Mouse (Mus musculus) spleen, adult 18-20 months (tissue): ENCODE measurements around the gene Noc4l.

ENCODE experiments used
- DNase-seq, 2 experiments: peaks; one replicate each; pipeline ENCODE4 v3.0.0; 2022; ENCODE audit warnings: mixed read lengths in 2 of 2

Noc4l gene

DNA sequence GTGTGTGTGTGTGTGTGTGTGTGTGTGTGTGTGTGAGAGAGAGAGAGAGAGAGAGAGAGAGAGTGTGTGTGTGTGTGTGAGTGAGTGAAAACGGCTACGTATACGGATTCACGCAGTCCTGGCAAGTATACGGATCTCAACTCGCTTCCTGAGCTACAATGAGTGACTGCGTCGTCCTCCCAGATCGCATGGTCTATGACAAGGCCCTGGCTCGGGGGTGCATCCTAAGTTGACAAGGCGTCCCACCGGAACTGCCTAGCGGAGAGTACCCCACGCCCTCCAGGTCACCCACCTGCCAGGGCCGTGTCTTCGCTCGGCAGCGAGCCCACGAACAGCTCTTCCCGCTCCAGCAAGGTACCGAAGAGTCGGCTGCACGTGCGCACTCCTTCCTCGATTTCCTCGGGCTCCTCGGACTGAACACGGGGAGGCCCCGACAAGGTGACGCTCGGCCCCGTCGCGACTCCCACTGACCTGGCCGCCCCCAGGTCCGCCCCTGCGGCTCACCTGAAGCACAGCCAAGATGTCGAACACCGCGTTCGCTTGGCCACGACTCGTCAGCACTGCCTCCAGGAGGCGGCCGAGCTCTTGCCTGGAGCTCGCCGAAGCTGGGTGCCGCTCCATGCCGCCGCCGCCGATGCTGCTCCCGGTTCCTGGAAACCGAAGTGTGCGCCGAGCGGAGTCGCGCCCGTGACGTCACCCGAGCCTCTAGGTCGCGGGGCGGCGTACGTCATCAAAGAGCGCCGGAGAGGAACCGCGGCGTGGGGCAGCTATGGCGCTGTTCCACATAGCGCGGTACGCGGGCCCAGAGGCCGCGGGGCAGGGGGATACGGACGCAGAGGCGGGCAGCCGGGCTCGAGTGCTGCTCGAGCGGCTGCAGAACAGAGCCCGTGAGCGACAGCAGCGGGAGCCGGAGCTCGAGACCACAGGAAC, at the start of gene Noc4l, which contains the start of gene Ddx51:
TSS of gene Noc4l (minus strand) at position 699 of the 930 bp plus-strand sequence.
TSS of gene Ddx51 (plus strand) at position 733 of the 930 bp plus-strand sequence.
- DNase-seq = peak; percentile 88 to 97

DNA sequence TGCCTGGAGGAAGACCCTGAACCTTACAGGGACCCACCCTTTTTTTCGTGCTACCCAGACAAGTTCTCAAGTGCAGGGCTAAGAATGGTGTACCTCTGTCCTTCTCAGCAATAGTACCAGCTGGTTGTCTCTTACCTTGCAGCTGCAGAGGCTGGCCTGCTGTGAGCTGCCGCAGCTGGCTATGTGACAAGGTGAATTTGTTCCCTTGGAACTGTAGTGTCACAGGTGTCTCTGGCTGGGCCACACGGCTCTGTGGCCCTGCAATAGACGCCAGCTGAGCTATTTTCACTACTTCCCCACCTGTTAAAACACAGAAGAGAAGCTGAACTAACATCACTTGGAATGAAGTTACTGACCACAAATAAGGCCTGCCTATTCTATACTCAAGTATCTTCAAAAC, 45.4 kb upstream of the Noc4l start:
- DNase-seq = no peak

DNA sequence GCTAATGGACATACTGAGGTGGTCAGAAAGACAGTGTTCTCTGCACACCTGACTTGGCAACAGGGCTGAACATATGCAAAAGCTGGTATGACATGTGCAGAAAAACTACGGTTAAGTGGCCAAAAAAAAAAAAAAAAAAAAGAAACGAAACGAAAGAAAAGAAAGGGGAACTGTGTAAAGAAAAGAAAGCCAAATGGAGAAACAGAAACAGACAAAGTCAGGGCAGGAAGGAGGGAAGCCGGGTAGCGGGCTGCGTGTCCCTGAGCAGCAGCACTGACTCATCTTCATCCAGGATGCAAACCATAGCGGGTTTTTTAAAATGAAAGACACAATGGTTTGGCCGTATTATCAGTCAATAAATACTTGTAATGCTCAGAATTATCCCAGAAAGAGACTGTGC, 28.8 kb upstream of the Noc4l start:
- no peak for DNase-seq

DNA sequence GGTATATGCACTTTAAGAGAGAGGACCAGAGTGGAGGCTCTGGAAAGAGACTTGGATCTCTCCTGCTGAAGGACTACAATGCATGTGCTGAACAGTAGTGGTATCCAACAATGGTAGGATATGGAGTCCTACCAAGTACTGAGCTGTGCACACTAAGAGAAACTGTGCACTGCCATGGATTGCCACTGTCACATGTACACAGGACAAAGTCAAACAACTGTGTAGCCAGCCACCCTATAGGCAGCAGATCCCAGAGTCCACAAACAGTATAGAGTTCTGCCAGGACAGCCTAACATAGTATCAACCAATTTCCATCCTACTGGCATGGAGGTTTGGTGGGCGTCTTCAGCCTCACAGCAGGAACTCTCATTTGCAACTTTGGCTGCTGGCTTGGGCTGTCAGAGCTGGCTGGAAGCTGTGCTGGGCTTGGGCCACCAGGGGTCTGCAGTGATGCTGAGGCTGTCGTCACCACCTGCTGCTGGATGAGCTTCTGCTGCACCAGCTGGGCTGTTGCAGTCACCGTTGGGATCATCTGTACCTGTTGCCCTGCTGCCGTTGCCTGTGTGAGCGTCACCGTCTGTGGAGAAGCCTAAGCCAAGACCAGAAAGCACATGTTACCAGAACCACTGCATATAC, 12.4 kb upstream of the Noc4l start:
- DNase-seq = no peak

DNA sequence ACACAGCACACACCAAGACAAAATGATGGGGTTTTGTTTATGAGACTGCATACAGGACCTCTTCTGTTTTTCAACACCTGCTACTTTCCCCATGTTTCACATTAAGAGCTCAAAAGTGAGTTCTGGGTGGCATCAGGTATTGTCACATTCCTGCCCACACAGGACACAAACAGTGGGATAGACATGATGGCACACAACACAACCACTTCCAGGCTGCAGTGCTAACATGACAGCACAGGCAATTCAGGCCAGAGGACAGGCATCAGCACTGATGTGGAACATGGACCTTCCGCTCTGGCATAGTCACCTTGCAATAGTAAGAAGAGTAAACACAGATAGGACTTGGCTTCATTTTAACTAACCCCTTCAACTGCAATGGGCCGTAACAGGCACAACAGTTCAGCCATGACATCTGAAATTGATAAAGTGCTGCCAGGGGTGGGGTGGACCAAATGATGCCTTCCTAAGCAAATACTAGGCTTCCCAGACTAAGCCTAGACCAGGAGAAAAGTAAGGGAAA, 11.6 kb upstream of the Noc4l start:
- no peak for DNase-seq

- DNase-seq = no peak
Observed at GRCm38 (mm10) chr5:110664041-110664440, 10.8 kb upstream of the Noc4l start.

GRCm38 (mm10) chr5:110659682-110660081, 6.5 kb upstream of the Noc4l start:
- no peak for DNase-seq

- DNase-seq = no peak
Observed at GRCm38 (mm10) chr5:110653686-110654085, 469 bp upstream of the Noc4l start.

- DNase-seq = no peak
Observed at GRCm38 (mm10) chr5:110646377-110646776, 6.8 kb downstream of the Noc4l start.

- peak; percentile 49 to 70 for DNase-seq
Observed at GRCm38 (mm10) chr5:110639459-110639858, 13.8 kb downstream of the Noc4l start.

- no peak for DNase-seq
Observed at GRCm38 (mm10) chr5:110638306-110639074, 14.7 kb downstream of the Noc4l start.

GRCm38 (mm10) chr5:110635951-110636707, 17.1 kb downstream of the Noc4l start:
- no peak for DNase-seq

DNA sequence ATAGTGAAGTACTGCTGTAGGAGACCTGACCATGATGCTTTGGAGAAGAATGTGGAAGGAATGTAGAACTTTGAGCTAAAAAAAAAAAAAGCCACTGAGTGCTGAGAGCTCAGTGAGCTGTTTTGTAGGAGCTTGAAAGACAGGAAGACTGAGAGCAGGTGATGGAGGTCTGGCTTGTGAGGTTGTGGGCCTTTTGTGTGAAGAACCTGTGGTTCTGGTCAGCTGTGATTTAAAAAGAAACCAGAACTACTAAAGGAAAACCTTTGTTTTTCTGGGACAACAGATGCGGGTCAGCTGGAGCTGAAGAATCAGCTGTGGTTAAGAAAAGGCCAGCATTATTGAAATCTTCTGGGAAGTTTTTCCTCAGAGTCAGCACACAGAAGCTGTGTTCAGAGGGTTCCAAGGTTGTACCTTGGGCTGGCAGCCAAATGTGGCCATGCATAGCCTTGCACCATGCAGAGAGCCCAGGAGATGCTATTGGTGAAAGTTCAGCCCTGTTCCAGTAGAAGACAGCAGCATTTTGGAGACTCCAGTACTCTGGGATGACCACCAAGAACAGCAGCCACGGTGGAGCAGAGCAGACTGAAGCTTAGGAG, 23.6 kb downstream of the Noc4l start:
- DNase-seq = no peak

GRCm38 (mm10) chr5:110628156-110628555, 25.1 kb downstream of the Noc4l start:
- no peak for DNase-seq

DNA sequence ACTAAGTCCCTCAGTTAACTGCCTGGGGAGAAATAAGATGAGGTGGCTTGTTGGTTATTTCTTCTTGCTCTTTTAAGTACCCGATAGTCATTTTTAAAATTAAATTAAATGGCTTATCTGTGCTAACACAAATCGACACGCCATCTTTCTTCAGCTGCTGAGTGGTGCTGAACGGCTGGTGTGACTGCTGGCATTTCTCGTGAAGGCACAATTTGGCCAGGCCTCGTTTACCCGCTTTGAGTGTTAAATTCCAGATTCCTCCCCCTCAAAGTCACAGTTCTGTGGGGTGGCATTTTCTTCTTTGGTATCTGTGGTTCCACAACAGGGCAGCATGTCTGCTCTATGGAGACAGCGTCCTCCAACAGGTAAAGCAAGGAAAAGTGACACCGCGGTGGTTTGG, 25.9 kb downstream of the Noc4l start:
- no peak for DNase-seq

GRCm38 (mm10) chr5:110624319-110624718, 28.9 kb downstream of the Noc4l start:
- no peak for DNase-seq

DNA sequence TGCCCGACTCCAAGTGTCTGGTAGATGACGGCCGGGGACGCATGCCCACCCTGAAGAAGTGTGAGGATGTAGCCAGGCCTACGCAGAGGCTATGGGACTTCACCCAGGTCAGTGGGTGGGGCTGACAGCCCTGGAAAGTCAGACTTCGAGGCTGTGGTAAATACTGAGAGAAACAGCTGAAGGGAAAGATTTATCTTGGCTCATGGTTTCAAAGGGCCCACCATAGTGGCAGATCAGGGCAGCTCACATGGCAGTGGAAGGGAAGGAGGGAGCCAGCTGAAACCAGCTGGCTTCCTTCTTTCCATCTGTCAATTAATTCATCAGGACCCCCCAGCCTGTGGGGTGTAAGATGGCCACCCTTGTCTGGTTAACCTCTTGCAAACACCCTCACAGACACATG, 34.0 kb downstream of the Noc4l start:
- no peak for DNase-seq

GRCm38 (mm10) chr5:110611435-110612158, 41.6 kb downstream of the Noc4l start:
- DNase-seq = no peak

DNA sequence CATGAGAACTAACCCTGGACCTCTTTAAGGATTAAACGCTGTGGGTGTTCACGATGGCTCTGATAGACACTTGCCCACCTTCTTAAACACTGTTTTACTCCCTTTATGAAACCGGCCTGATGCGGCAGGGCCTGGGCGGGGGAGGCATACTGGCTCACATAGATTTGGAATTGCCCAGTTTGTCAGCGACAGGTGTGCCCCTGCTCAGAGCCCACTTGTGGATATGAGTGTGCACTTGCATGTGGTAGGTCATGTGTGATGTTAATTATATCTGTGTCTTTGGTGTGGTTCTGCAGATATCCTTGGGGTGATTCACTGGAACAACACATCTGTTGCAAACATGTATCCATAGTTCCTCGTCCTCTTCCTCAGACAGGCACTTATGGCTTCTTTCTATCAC, 42.7 kb downstream of the Noc4l start:
- no peak for DNase-seq

GRCm38 (mm10) chr5:110609868-110610267, 43.3 kb downstream of the Noc4l start:
- DNase-seq = no peak

GRCm38 (mm10) chr5:110609425-110609824, 43.8 kb downstream of the Noc4l start:
- DNase-seq = no peak
